Mouse (Mus musculus) MEL (cell line): Measurements from ENCODE around the gene Tmc8.

Source experiments
- CTCF ChIP-seq, 3 experiments: IDR thresholded peaks in 2 of 3; conservative IDR thresholded peaks in 1 of 3; 2 replicates each; pipeline ENCODE4 v1.5.1; 2011 to 2012; ENCODE audit warnings: low read length in 3 of 3, low read depth in 2 of 3, mild to moderate bottlenecking in 2 of 3, improper control_type of control experiment in 1 of 3, inconsistent platforms in 1 of 3, mixed read lengths in 1 of 3, moderate library complexity in 1 of 3; ENCODE audit not compliant: control insufficient read depth in 1 of 3, insufficient read depth in 1 of 3, poor library complexity in 1 of 3, severe bottlenecking in 1 of 3
- GATA1 ChIP-seq: IDR thresholded peaks from 2 replicates; pipeline ENCODE4 v1.6.1; 2011; ENCODE audit warnings: low read depth, low read length, improper control_type of control experiment
- HCFC1 ChIP-seq: IDR thresholded peaks from 2 replicates; pipeline ENCODE4 v1.6.1; 2012; ENCODE audit warnings: low read depth, mild to moderate bottlenecking, inconsistent platforms, low read length, improper control_type of control experiment, moderate library complexity
- KAT2A ChIP-seq: conservative IDR thresholded peaks from 2 replicates; pipeline ENCODE4 v1.6.1; 2012; ENCODE audit warnings: low read depth, low read length, improper control_type of control experiment, inconsistent platforms
- MAX ChIP-seq: IDR thresholded peaks from 2 replicates; pipeline ENCODE4 v1.6.1; 2011; ENCODE audit warnings: low read length, improper control_type of control experiment

GRCm38 (mm10) chr11:117786294-117786693 is 4.4 kb downstream of the Tmc8 start:
- TF ChIP-seq MAX (no peak), KAT2A (no peak), CTCF (IDR thresholded peaks at IDR 0.05 in 2 of 3, conservative IDR thresholded peaks at IDR 0.05 in 1 of 3; ENCODE audit: control insufficient read depth in 1 of 3, insufficient read depth in 1 of 3, low read depth in 2 of 3, low read length in 3 of 3, poor library complexity in 1 of 3, severe bottlenecking in 1 of 3) (peak; percentile 65 to 78 (median 78)), HCFC1 (no peak), GATA1 (no peak)
